Mouse (Mus musculus) neural tube, embryonic 14.5 days (tissue): ENCODE results near the gene Wnt5a. TPM values are rescaled to one million over a fixed set of nuclear protein-coding genes. Genes with fewer than 3 reads are reported as not detected.

Experiments used
- ATAC-seq: fragments of 200-750 bp; cut with Nextera tagmentation; 2 replicates; pipeline ENCODE4 v1.8.0; 2017; ENCODE audit warnings: low read depth, mild to moderate bottlenecking, moderate TSS enrichment, moderate library complexity
- H3K27ac ChIP-seq: fragments of 300-500 bp; sonication (generic); 2 replicates; pipeline ENCODE4 v1.5.1; 2014; ENCODE audit warnings: low read depth, mild to moderate bottlenecking, control low read depth, low read length, moderate library complexity, mixed read lengths
- H3K27me3 ChIP-seq: fragments of 300-500 bp; sonication (generic); 2 replicates; pipeline ENCODE4 v1.6.1; 2014; ENCODE audit warnings: low read length; ENCODE audit not compliant: control insufficient read depth, insufficient read depth
- H3K36me3 ChIP-seq: fragments of 300-500 bp; sonication (generic); 2 replicates; pipeline ENCODE4 v1.6.1; 2014; ENCODE audit warnings: low read length, mixed read lengths; ENCODE audit not compliant: control insufficient read depth, insufficient read depth
- H3K4me1 ChIP-seq: fragments of 300-500 bp; sonication (generic); 2 replicates; pipeline ENCODE4 v1.6.1; 2014; ENCODE audit warnings: low read length; ENCODE audit not compliant: control insufficient read depth, insufficient read depth
- H3K4me2 ChIP-seq: fragments of 300-500 bp; sonication (generic); 2 replicates; pipeline ENCODE4 v1.6.1; 2014; ENCODE audit warnings: mild to moderate bottlenecking, low read depth, low read length, control low read depth
- H3K4me3 ChIP-seq: fragments of 300-500 bp; sonication (generic); 2 replicates; pipeline ENCODE4 v1.5.1; 2014; ENCODE audit warnings: low read depth, low read length, control low read depth, mixed read lengths
- H3K9ac ChIP-seq: fragments of 300-500 bp; sonication (generic); replicated peaks from 2 replicates; pipeline ENCODE4 v1.6.1; 2014; ENCODE audit warnings: low read depth, mild to moderate bottlenecking, control low read depth, low read length, mixed read lengths
- H3K9me3 ChIP-seq: fragments of 300-500 bp; sonication (generic); 2 replicates; pipeline ENCODE4 v1.6.1; 2016; ENCODE audit warnings: low read length; ENCODE audit not compliant: control insufficient read depth
- WGBS: fragments of 180-500 bp; shearing (Covaris S2); extraction: QIAGEN DNeasy Blood & Tissue Kit; methylation state at CpG from one replicate; pipeline ENCODE4 v1.1.7; 2014; 5-methylcytosine and 5-hydroxymethylcytosine counted together
- polyA plus RNA-seq: library from polyadenylated mRNA; unstranded; fragments of >200 nt; fragmentation: Nextera tagmentation; extraction: Ambion mirVana; gene quantifications from 2 replicates; pipeline ENCODE4 v1.2.1, GENCODE M21; 2014

Gene Wnt5a
- polyA plus RNA-seq, 1 experiment from 2014 or later = 14.2 TPM

GRCm38 (mm10) chr14:28532943-28533342 is 28.4 kb downstream of the Wnt5a start:
- no peaks in the 10 kb centered on the region for H3K4me1 ChIP-seq
- no peak for ATAC-seq
- H3K9me3 ChIP-seq = no peaks in the 10 kb centered on the region
- H3K36me3 ChIP-seq = no peaks in the 10 kb centered on the region
- H3K4me3 ChIP-seq = no peak overlapping the region
- H3K4me2 ChIP-seq = no peak overlapping the region
- 93% methylated on average over 11 of the region's 11 CpGs for WGBS
- no peaks in the 10 kb centered on the region for H3K27me3 ChIP-seq
- H3K27ac ChIP-seq = no peak overlapping the region
- H3K9ac ChIP-seq = no peak overlapping the region

GRCm38 (mm10) chr14:28533876-28534275 is 29.3 kb downstream of the Wnt5a start:
- WGBS = 78% methylated on average over 2 of the region's 2 CpGs
- H3K9me3 ChIP-seq = no peaks in the 10 kb centered on the region
- no peak overlapping the region for H3K4me2 ChIP-seq
- no peak for ATAC-seq
- no peaks in the 10 kb centered on the region for H3K36me3 ChIP-seq
- H3K4me1 ChIP-seq = no peaks in the 10 kb centered on the region
- H3K9ac ChIP-seq = no peak overlapping the region
- H3K27ac ChIP-seq = no peak overlapping the region
- no peaks in the 10 kb centered on the region for H3K27me3 ChIP-seq
- no peak overlapping the region for H3K4me3 ChIP-seq

- Histone ChIP-seq H3K4me1 (no peaks in the 10 kb centered on the region), H3K27ac (no peak overlapping the region)
- ATAC-seq = no peak
Observed at GRCm38 (mm10) chr14:28535814-28536213, 31.3 kb downstream of the Wnt5a start.

GRCm38 (mm10) chr14:28539577-28539976 is 35.0 kb downstream of the Wnt5a start:
- WGBS = 53% methylated on average over 6 of the region's 6 CpGs
- ATAC-seq = peak; percentile 61; the same call in 1 of the 2 replicates
- Histone ChIP-seq H3K4me1 (no peaks in the 10 kb centered on the region), H3K4me2 (no peak overlapping the region), H3K4me3 (no peak overlapping the region), H3K27ac (no peak overlapping the region), H3K9me3 (no peaks in the 10 kb centered on the region), H3K27me3 (no peaks in the 10 kb centered on the region), H3K36me3 (no peaks in the 10 kb centered on the region), H3K9ac (no peak overlapping the region)

More at GRCm38 (mm10) chr14:28535814-28536213, 31.3 kb downstream of the Wnt5a start:
- 40% methylated on average over 4 of the region's 4 CpGs for WGBS
- Histone ChIP-seq H3K36me3 (no peaks in the 10 kb centered on the region), H3K4me3 (no peak overlapping the region), H3K9me3 (no peaks in the 10 kb centered on the region), H3K4me2 (no peak overlapping the region), H3K27me3 (no peaks in the 10 kb centered on the region), H3K9ac (no peak overlapping the region)

- no peak for ATAC-seq
- no peaks in the 10 kb centered on the region for H3K4me1 ChIP-seq
- 50% methylated on average over 4 of the region's 4 CpGs for WGBS
- no peak overlapping the region for H3K4me3 ChIP-seq
- H3K4me2 ChIP-seq = no peak overlapping the region
- no peaks in the 10 kb centered on the region for H3K9me3 ChIP-seq
- H3K36me3 ChIP-seq = no peaks in the 10 kb centered on the region
- H3K9ac ChIP-seq = no peak overlapping the region
- H3K27ac ChIP-seq = no peak overlapping the region
- no peaks in the 10 kb centered on the region for H3K27me3 ChIP-seq
Observed at GRCm38 (mm10) chr14:28542117-28542741, 37.7 kb downstream of the Wnt5a start.

- Histone ChIP-seq H3K4me2 (no peak overlapping the region), H3K27me3 (no peaks in the 10 kb centered on the region), H3K9ac (no peak overlapping the region), H3K4me3 (no peak overlapping the region), H3K9me3 (no peaks in the 10 kb centered on the region), H3K36me3 (no peaks in the 10 kb centered on the region), H3K27ac (no peak overlapping the region), H3K4me1 (no peaks in the 10 kb centered on the region)
- no peak for ATAC-seq
- 81% methylated on average over 6 of the region's 6 CpGs for WGBS
Observed at GRCm38 (mm10) chr14:28561861-28562260, 57.3 kb downstream of the Wnt5a start.
